Mouse (Mus musculus) lung, postnatal 0 days (tissue): ENCODE results near the gene Tor1aip1. TPM values are rescaled to one million over a fixed set of nuclear protein-coding genes. Genes with fewer than 3 reads are reported as not detected.

ENCODE experiments used
- ATAC-seq: fragments of 200-750 bp; cut with Nextera tagmentation; 2 replicates; pipeline ENCODE4 v1.8.0; 2017; ENCODE audit warnings: moderate library complexity
- DNase-seq: peaks from one replicate; pipeline ENCODE4 v3.0.0-alpha.2; 2016; ENCODE audit warnings: low spot score
- H3K27ac ChIP-seq: fragments of 300-500 bp; sonication (generic); 2 replicates; pipeline ENCODE4 v1.5.1; 2014; ENCODE audit warnings: antibody characterized with exemption, mild to moderate bottlenecking, low read length, mixed read lengths
- H3K27me3 ChIP-seq: fragments of 300-500 bp; sonication (generic); replicated peaks from 2 replicates; pipeline ENCODE4 v1.6.1; 2014; ENCODE audit warnings: low read length, mixed read lengths; ENCODE audit not compliant: insufficient read depth
- H3K36me3 ChIP-seq: fragments of 300-500 bp; sonication (generic); 2 replicates; pipeline ENCODE4 v1.6.1; 2014; ENCODE audit warnings: low read length, mixed read lengths; ENCODE audit not compliant: insufficient read depth
- H3K4me1 ChIP-seq: fragments of 300-500 bp; sonication (generic); 2 replicates; pipeline ENCODE4 v1.6.1; 2014; ENCODE audit warnings: antibody characterized with exemption, low read depth, low read length, mixed read lengths; ENCODE audit not compliant: insufficient read depth
- H3K4me2 ChIP-seq: fragments of 300-500 bp; sonication (generic); replicated peaks from 2 replicates; pipeline ENCODE4 v1.6.1; 2014; ENCODE audit warnings: low read depth, mild to moderate bottlenecking, low read length, moderate library complexity, mixed read lengths
- H3K4me3 ChIP-seq: fragments of 300-500 bp; sonication (generic); 2 replicates; pipeline ENCODE4 v1.5.1; 2014; ENCODE audit warnings: low read depth, low read length
- H3K9ac ChIP-seq: fragments of 300-500 bp; sonication (generic); replicated peaks from 2 replicates; pipeline ENCODE4 v1.6.1; 2014; ENCODE audit warnings: low read depth, mild to moderate bottlenecking
- H3K9me3 ChIP-seq: fragments of 300-500 bp; sonication (generic); 2 replicates; pipeline ENCODE4 v1.6.1; 2016; ENCODE audit warnings: low read length, mixed read lengths
- CTCF ChIP-seq: IDR thresholded peaks from 2 replicates; pipeline ENCODE4 v1.5.1; 2016; ENCODE audit warnings: antibody characterized with exemption, mild to moderate bottlenecking
- EP300 ChIP-seq: IDR thresholded peaks from 2 replicates; pipeline ENCODE4 v1.6.1; 2016; ENCODE audit warnings: antibody characterized with exemption, mild to moderate bottlenecking, control low read depth
- WGBS: fragments of 180-500 bp; shearing (Covaris S2); extraction: QIAGEN DNeasy Blood & Tissue Kit; methylation state at CpG from one replicate; pipeline ENCODE4 v1.1.7; 2014; 5-methylcytosine and 5-hydroxymethylcytosine counted together
- polyA plus RNA-seq: library from polyadenylated mRNA; unstranded; fragments of >200 nt; fragmentation: Nextera tagmentation; extraction: Ambion mirVana; gene quantifications from 2 replicates; pipeline ENCODE4 v1.2.1, GENCODE M21; 2015

The Tor1aip1 gene
- polyA plus RNA-seq, 1 experiment from 2014 or later: 54.8 TPM

DNA sequence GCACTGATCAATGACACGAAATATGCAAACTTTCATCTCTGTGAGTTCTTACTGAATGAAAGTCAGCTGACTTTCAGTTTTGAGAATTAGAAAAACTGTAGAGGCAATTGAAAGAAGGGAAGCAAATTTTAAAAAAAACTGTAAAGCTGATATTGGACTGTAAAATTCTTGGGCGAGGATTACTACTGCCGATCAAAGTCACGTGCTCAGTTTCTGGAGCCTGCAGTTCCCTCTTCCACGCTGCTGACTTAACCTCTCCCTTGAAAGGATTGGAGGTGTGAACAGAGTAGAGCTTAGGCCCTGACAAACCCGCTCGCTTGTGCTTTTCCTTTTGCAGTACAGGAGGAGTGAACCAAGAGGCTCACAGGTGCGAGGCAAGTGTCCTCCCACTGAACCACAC, 33.9 kb downstream of the Tor1aip1 start:
- WGBS: 84% methylated on average over 8 of the region's 8 CpGs
- ATAC-seq (no peak), DNase-seq (no peak)
- no peaks in the 10 kb centered on the region for H3K4me1 ChIP-seq
- peaks cover 8% of the 10 kb centered on the region for H3K36me3 ChIP-seq
- no peak for TF ChIP-seq CTCF
- no peak for TF ChIP-seq EP300
- no peak overlapping the region for H3K4me3 ChIP-seq
- H3K27me3 ChIP-seq: no peaks in the 10 kb centered on the region
- no peak overlapping the region for H3K27ac ChIP-seq
- no peak overlapping the region for H3K9ac ChIP-seq
- no peak overlapping the region for H3K4me2 ChIP-seq
- H3K9me3 ChIP-seq: no peaks in the 10 kb centered on the region

DNA sequence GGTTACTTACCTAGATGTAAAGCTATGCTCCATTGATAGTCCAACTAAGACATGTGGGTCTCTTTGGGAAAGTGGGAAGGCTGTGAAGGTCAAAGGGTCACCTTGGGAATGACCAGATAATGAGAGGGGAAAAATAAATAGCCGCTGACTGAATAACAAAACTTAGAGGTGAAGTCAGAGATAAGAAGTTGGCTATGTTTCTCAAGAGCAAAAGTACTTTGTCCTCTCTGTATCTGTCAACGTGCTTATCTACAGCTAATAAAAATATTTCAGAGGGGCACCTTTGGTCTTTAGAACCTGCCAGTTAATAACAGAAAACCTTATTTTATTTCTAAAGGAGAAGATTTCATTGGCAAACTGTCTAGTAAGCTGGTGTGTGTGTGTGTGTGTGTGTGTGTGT, 40.7 kb downstream of the Tor1aip1 start:
- Histone ChIP-seq H3K9ac (no peak overlapping the region), H3K36me3 (no peaks in the 10 kb centered on the region), H3K4me1 (no peaks in the 10 kb centered on the region), H3K9me3 (no peaks in the 10 kb centered on the region), H3K4me3 (no peak overlapping the region), H3K27ac (no peak overlapping the region), H3K27me3 (no peaks in the 10 kb centered on the region), H3K4me2 (no peak overlapping the region)
- no peak for ATAC-seq
- TF ChIP-seq CTCF (no peak), EP300 (no peak)
- WGBS: 23% methylated on average over 2 of the region's 2 CpGs
- DNase-seq: no peak

GRCm38 (mm10) chr1:155994524-155994923, 41.8 kb downstream of the Tor1aip1 start:
- TF ChIP-seq CTCF (no peak), EP300 (no peak)
- WGBS: 45% methylated on average over 2 of the region's 2 CpGs

DNA sequence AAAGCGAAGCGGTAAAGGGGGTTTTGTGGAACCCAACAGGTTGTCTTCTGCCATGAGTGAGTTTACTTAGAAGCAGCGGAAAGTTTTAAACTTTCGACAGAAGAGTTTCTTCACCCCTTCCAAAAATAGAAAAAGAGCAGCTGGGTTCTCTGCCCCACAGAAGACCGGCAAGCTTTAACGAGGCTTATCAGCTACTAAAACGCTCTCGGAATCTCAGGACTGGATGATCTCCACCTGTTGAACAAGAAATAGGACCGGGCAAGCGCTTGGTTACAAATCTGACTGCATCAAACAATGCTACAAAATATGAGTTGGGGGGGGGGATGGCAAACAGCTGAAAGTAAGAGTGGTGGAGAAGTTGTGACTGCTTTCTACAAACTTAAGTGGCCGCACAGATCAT, 45.9 kb downstream of the Tor1aip1 start:
- ATAC-seq (no peak), DNase-seq (peak; percentile 58)
- H3K9me3 ChIP-seq: no peaks in the 10 kb centered on the region
- no peaks in the 10 kb centered on the region for H3K4me1 ChIP-seq
- no peak overlapping the region for H3K4me2 ChIP-seq
- no peaks in the 10 kb centered on the region for H3K27me3 ChIP-seq
- H3K36me3 ChIP-seq: no peaks in the 10 kb centered on the region
- H3K9ac ChIP-seq: no peak overlapping the region
- TF ChIP-seq CTCF: no peak
- TF ChIP-seq EP300: no peak
- 35% methylated on average over 11 of the region's 11 CpGs for WGBS
- H3K4me3 ChIP-seq: no peak overlapping the region
- H3K27ac ChIP-seq: no peak overlapping the region

More at GRCm38 (mm10) chr1:155994524-155994923, 41.8 kb downstream of the Tor1aip1 start:
- no peaks in the 10 kb centered on the region for H3K9me3 ChIP-seq
- H3K4me3 ChIP-seq: no peak overlapping the region
- no peaks in the 10 kb centered on the region for H3K4me1 ChIP-seq
- H3K4me2 ChIP-seq: no peak overlapping the region
- ATAC-seq: no peak
- H3K27me3 ChIP-seq: no peaks in the 10 kb centered on the region
- DNase-seq: no peak
- no peak overlapping the region for H3K9ac ChIP-seq
- no peak overlapping the region for H3K27ac ChIP-seq
- no peaks in the 10 kb centered on the region for H3K36me3 ChIP-seq

DNA sequence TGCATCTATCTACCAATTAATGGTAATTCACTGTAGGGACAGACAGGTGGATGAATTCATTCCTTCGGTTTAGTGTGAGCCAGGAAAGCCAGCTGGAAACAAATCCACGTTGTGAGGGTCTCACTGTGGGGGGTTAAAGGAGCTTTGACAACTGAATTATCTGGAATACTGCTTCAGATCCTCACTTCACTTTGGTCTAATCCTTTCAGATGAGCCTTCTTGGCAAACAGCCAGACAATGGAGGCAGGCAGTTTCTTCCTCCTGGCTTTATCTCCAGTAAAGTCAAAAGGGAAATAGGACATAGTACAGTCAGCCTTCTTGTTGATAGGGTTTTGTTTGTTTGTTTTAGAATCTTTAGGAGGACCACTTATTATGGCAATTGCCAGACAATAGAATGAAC, 46.9 kb downstream of the Tor1aip1 start:
- H3K27me3 ChIP-seq: no peaks in the 10 kb centered on the region
- no peak overlapping the region for H3K9ac ChIP-seq
- no peak overlapping the region for H3K27ac ChIP-seq
- H3K9me3 ChIP-seq: no peaks in the 10 kb centered on the region
- DNase-seq: no peak
- H3K4me2 ChIP-seq: no peak overlapping the region
- H3K36me3 ChIP-seq: no peaks in the 10 kb centered on the region
- ATAC-seq: no peak
- TF ChIP-seq EP300: no peak
- TF ChIP-seq CTCF: no peak
- H3K4me1 ChIP-seq: no peaks in the 10 kb centered on the region
- no peak overlapping the region for H3K4me3 ChIP-seq
- WGBS: 11% methylated on average over 2 of the region's 2 CpGs

DNA sequence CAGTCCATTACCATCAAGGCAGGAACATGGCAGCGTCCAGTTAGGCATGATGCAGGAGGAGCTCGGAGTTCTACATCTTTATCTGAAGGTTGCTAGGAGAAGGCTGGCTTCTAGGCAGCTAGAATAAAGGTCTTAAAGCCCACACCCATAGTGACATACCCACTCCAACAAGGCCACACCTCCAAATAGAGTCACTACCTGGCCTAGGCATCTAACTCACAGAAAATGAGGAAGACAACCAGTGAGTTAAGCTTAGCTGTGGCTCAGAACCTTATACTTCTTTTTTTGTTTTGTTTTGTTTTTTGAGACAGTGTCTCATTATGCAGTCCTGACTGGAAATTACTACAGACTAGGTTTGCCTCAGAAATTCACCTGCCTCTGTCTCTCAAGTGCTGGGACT, 48.7 kb downstream of the Tor1aip1 start:
- no peak overlapping the region for H3K9ac ChIP-seq
- no peak for TF ChIP-seq EP300
- TF ChIP-seq CTCF: no peak
- no peaks in the 10 kb centered on the region for H3K36me3 ChIP-seq
- no peaks in the 10 kb centered on the region for H3K4me1 ChIP-seq
- H3K27me3 ChIP-seq: no peaks in the 10 kb centered on the region
- H3K4me3 ChIP-seq: no peak overlapping the region
- 74% methylated on average over 2 of the region's 2 CpGs for WGBS
- ATAC-seq (no peak), DNase-seq (no peak)
- H3K4me2 ChIP-seq: no peak overlapping the region
- H3K27ac ChIP-seq: no peak overlapping the region
- H3K9me3 ChIP-seq: no peaks in the 10 kb centered on the region

DNA sequence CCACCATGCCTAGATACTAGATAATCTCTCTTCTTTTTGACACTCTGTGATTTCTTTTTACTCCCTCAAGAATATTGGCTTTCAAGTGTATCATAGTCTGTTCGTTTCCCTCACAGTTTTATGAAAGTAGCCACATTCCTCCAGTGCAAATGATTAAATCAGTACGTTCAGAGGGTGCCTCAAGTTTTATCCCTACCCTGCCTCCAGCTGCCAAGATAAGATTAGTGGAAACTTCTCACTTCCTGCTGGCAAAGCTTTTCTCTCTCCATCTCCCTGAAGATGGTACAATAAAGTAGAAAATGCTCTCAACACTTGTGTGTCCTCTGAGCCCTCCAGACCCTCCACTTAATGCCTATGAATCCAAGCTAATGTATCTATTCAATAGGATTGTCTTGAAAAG, 61.3 kb downstream of the Tor1aip1 start:
- Histone ChIP-seq H3K36me3 (no peaks in the 10 kb centered on the region), H3K4me3 (no peak overlapping the region), H3K9me3 (no peaks in the 10 kb centered on the region), H3K27ac (no peak overlapping the region), H3K4me2 (no peak overlapping the region), H3K4me1 (no peaks in the 10 kb centered on the region), H3K9ac (no peak overlapping the region), H3K27me3 (no peaks in the 10 kb centered on the region)
- TF ChIP-seq CTCF: no peak
- TF ChIP-seq EP300: no peak
- DNase-seq (no peak), ATAC-seq (no peak)
- 39% methylated on average over 2 of the region's 2 CpGs for WGBS
